Mouse (Mus musculus) forebrain, postnatal 0 days (tissue): ENCODE measurements around the gene 1700003E16Rik. TPM values are rescaled to one million over a fixed set of nuclear protein-coding genes. Genes with fewer than 3 reads are reported as not detected.
A peak's percentile ranks its signal among the peaks of the same experiment; 100 is the strongest.

ENCODE experiments used
- ATAC-seq: fragments of 200-750 bp; cut with Nextera tagmentation; 2 replicates; pipeline ENCODE4 v1.8.0; 2017; ENCODE audit warnings: mild to moderate bottlenecking, moderate library complexity
- DNase-seq: peaks from one replicate; pipeline ENCODE4 v3.0.0-alpha.2; 2015
- H3K27ac ChIP-seq: fragments of 300-500 bp; sonication (generic); 2 replicates; pipeline ENCODE4 v1.5.1; 2014; ENCODE audit warnings: low read depth, mild to moderate bottlenecking, antibody characterized with exemption, low read length, moderate library complexity, mixed read lengths
- H3K27me3 ChIP-seq: fragments of 300-500 bp; sonication (generic); 2 replicates; pipeline ENCODE4 v1.6.1; 2014; ENCODE audit warnings: mild to moderate bottlenecking, low read length, mixed read lengths; ENCODE audit not compliant: insufficient read depth
- H3K36me3 ChIP-seq: fragments of 300-500 bp; sonication (generic); 2 replicates; pipeline ENCODE4 v1.6.1; 2014; ENCODE audit warnings: mild to moderate bottlenecking, moderate library complexity; ENCODE audit not compliant: insufficient read depth
- H3K4me1 ChIP-seq: fragments of 300-500 bp; sonication (generic); 2 replicates; pipeline ENCODE4 v1.6.1; 2014; ENCODE audit warnings: antibody characterized with exemption; ENCODE audit not compliant: insufficient read depth
- H3K4me2 ChIP-seq: fragments of 300-500 bp; sonication (generic); 2 replicates; pipeline ENCODE4 v1.6.1; 2014; ENCODE audit warnings: low read depth, mild to moderate bottlenecking, moderate library complexity
- H3K4me3 ChIP-seq: fragments of 300-500 bp; sonication (generic); 2 replicates; pipeline ENCODE4 v1.5.1; 2014; ENCODE audit warnings: low read depth, low read length, mixed read lengths
- H3K9ac ChIP-seq: fragments of 300-500 bp; sonication (generic); 2 replicates; pipeline ENCODE4 v1.6.1; 2014; ENCODE audit warnings: mild to moderate bottlenecking
- H3K9me3 ChIP-seq: fragments of 300-500 bp; sonication (generic); 2 replicates; pipeline ENCODE4 v1.6.1; 2016; ENCODE audit warnings: low read length
- CTCF ChIP-seq: sonication (generic); IDR thresholded peaks from 2 replicates; pipeline ENCODE4 v1.5.1; 2016; ENCODE audit warnings: antibody characterized with exemption, control low read depth, low read depth
- WGBS: fragments of 180-500 bp; shearing (Covaris S2); extraction: QIAGEN DNeasy Blood & Tissue Kit; methylation state at CpG from one replicate; pipeline ENCODE4 v1.1.7; 2014; 5-methylcytosine and 5-hydroxymethylcytosine counted together
- polyA plus RNA-seq: library from polyadenylated mRNA; unstranded; fragments of >200 nt; fragmentation: Nextera tagmentation; extraction: Ambion mirVana; gene quantifications from 2 replicates; pipeline ENCODE4 v1.2.1, GENCODE M21; 2015
- total RNA-seq: library from RNA; depleted of rRNA; stranded (reverse); fragments of >200 nt; gene quantifications from 2 replicates; pipeline ENCODE4 v1.2.3, GENCODE M21; 2014

The 1700003E16Rik gene
- total and polyA plus RNA-seq, 2 experiments from 2014 or later = 17.0 to 18.3 TPM

DNA sequence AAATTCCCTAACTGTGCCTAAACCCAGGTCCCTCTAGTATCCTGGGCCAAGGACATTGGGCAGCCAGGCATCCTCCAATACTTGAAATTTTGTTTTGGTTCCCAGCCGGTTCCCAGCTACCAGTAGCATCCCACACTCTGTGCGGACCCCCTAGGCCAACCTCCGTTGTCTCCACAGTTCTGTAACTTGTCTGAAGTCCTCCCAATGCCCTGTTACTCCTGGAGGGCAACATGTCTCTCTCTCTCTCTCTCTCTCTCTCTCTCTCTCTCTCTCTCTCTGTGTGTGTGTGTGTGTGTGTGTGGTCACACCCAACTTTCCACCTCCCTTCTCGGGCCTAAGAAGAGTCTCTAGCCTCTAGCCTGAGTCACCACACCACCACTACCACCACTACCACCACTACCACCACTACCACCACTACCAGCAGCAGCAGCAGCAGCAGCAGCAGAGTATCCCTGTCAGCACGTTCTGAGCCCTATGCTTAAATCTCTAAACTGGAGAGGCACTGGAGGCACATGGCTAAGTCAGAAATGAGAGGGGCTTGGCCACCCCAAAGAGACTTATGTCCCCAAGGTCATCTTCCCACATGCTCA lies 19.8 kb upstream of the 1700003E16Rik start:
- ATAC-seq (no peak), DNase-seq (no peak)
- Histone ChIP-seq H3K4me1 (no peaks in the 10 kb centered on the region), H3K4me3 (no peak overlapping the region), H3K9me3 (no peaks in the 10 kb centered on the region), H3K36me3 (no peaks in the 10 kb centered on the region), H3K4me2 (peak overlapping the region; percentile 48; the same call in 1 of the 2 replicates), H3K27me3 (peaks cover 10% of the 10 kb centered on the region), H3K9ac (no peak overlapping the region), H3K27ac (no peak overlapping the region; the same call in 1 of the 2 replicates)
- WGBS = 22% methylated on average over 5 of the region's 5 CpGs
- no peak for TF ChIP-seq CTCF

DNA sequence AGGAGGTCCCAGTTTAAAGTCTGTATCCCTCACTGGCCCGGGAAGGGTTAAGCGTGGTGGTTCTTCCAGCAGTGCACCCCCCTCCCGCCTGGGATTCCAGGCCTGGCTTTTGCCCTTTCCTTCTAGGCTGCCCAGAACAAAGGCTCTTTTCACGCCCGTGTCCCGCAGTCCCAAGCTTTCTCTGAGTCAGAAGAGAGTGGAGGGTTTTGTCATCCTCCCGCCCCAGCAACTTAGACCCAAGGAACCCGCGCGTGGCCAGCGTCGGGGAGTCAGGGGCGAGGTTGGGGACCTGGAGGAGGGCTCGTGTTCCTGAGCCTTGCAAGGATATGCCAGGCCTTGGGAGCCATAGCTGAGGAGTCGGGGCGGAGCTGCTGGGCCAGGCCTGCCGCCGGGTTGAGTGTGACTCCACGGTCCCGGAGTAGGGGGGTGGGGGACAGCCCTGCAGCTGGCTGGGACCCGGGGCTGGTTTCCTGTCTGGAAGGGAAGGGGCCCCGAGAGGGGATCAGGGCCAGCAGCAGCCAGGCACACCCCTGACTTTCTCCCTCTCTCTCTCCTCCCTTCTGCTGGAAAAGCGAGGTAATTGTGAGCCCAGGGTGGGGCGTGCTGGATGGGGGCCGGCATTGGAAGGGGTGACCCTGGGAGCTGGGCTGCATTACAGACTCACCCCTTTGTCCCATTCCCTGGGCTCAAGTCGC lies 19.2 kb upstream of the 1700003E16Rik start:
- Histone ChIP-seq H3K27me3 (peaks cover 14% of the 10 kb centered on the region), H3K4me1 (no peaks in the 10 kb centered on the region), H3K27ac (peak overlapping the region; percentile 72), H3K9me3 (no peaks in the 10 kb centered on the region), H3K36me3 (no peaks in the 10 kb centered on the region), H3K9ac (peak overlapping the region; percentile 48), H3K4me2 (peak overlapping the region; percentile 48), H3K4me3 (peak overlapping the region; percentile 26)
- no peak for TF ChIP-seq CTCF
- peak; percentile 44 for DNase-seq
- ATAC-seq = peak; percentile 64
- WGBS = 2% methylated on average over 26 of the region's 26 CpGs

DNA sequence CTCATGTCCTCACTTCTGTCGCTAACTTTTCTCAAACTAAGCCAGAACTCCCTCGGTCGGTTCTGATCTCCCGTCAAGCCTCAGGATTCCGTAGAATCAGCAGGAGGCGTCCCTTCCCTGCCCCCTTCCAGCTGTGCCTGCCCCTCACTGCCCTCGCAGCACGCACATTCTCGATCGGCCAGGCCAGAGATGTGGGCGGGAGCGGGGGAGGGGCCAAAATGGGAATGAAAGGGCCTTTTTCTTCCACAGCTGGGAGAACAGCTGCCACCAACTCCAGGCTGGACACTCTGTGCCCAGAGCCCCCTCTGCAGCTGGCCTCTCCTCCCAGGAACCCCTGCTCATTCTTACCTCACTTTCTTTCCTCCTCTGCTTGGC lies 18.6 kb upstream of the 1700003E16Rik start:
- peak; percentile 42 for DNase-seq
- peak; percentile 57 for ATAC-seq
- Histone ChIP-seq H3K9me3 (no peaks in the 10 kb centered on the region), H3K27ac (peak overlapping the region; percentile 72), H3K4me1 (no peaks in the 10 kb centered on the region), H3K27me3 (peaks cover 14% of the 10 kb centered on the region), H3K36me3 (no peaks in the 10 kb centered on the region), H3K9ac (peak overlapping the region; percentile 48; the same call in 1 of the 2 replicates), H3K4me2 (peak overlapping the region; percentile 48), H3K4me3 (peak overlapping the region; percentile 26)
- 4% methylated on average over 12 of the region's 12 CpGs for WGBS
- no peak for TF ChIP-seq CTCF

DNA sequence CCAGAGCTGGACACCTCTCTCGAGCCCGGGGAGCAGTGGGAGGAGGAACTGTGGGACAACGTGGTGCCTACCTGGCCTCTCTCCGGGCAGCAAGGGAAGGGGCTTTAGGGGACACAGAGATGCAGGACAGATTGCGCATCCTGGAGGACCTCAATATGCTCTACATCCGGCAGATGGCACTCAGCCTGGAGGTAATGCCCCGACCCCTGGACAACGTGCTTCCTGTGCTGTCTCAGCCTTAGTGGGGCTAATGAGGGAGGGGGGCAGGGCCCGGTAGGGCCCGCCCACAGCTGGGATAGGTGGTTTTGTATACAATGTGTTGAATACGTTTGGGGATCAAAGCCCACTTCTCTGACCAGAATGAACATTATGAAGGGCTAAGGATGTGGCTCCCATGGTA lies 18.1 kb upstream of the 1700003E16Rik start:
- Histone ChIP-seq H3K4me1 (no peaks in the 10 kb centered on the region), H3K4me2 (peak overlapping the region; percentile 48), H3K27me3 (peaks cover 14% of the 10 kb centered on the region), H3K9ac (0 out of 2 replicates have a peak overlapping the region, but pooled peaks have one; percentile 48), H3K9me3 (no peaks in the 10 kb centered on the region), H3K4me3 (0 out of 2 replicates have a peak overlapping the region, but pooled peaks have one; percentile 26), H3K27ac (peak overlapping the region; percentile 66), H3K36me3 (no peaks in the 10 kb centered on the region)
- DNase-seq = no peak
- no peak for TF ChIP-seq CTCF
- WGBS = 7% methylated on average over 11 of the region's 11 CpGs
- ATAC-seq = 0 out of 2 replicates have a peak, but pooled peaks have one; percentile 5

DNA sequence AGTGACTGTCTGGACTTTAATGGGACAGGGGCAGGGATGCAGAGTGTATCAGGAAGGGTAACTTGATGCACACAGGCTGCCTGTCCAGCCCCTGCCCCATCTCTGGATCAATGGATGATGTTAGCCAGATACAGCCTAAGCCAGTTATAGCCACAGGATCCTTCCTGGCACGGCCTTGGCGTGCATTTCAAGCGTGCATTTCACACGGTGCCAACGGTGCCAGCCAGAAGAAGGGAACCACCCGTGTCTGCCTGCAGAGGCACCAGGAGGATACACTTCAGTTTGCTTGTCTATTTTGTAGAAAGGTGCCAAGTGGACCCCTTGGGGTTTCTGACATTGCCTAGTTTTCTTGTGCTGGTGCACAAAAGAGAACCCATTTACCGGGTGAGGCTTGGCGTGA lies 16.2 kb upstream of the 1700003E16Rik start:
- DNase-seq = no peak
- Histone ChIP-seq H3K36me3 (no peaks in the 10 kb centered on the region), H3K9me3 (no peaks in the 10 kb centered on the region), H3K27me3 (peaks cover 11% of the 10 kb centered on the region), H3K4me3 (no peak overlapping the region), H3K4me2 (no peak overlapping the region), H3K9ac (no peak overlapping the region), H3K4me1 (no peaks in the 10 kb centered on the region), H3K27ac (no peak overlapping the region)
- WGBS = 80% methylated on average over 8 of the region's 8 CpGs
- no peak for ATAC-seq
- TF ChIP-seq CTCF = no peak

DNA sequence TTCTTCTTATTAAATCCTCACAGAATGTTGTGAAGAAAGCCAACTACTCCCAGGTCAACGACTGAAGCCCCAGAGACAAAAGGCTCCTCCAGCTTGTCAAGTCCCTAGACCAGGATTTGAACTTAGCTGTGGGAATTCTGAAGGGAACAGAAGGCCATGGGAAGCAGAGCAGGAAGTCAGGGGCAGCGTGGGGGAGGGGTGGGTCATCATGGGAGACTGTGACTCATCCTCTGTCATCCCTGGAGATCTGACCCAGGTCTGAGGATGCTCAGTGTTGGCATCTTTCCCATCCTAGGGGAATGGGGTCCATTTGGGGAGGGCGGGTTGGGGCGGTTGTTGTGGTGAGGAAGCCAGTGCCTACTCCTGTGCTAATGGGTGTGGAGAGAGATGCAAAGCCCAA lies 14.6 kb upstream of the 1700003E16Rik start:
- H3K9me3 ChIP-seq = no peaks in the 10 kb centered on the region
- H3K27ac ChIP-seq = no peak overlapping the region
- H3K36me3 ChIP-seq = no peaks in the 10 kb centered on the region
- no peak for TF ChIP-seq CTCF
- ATAC-seq = no peak
- 30% methylated on average over 4 of the region's 4 CpGs for WGBS
- H3K9ac ChIP-seq = peak overlapping the region; percentile 65
- no peak for DNase-seq
- H3K4me2 ChIP-seq = peak overlapping the region; percentile 66
- peak overlapping the region; percentile 34 for H3K4me3 ChIP-seq
- no peaks in the 10 kb centered on the region for H3K4me1 ChIP-seq
- peaks cover 4% of the 10 kb centered on the region for H3K27me3 ChIP-seq

DNA sequence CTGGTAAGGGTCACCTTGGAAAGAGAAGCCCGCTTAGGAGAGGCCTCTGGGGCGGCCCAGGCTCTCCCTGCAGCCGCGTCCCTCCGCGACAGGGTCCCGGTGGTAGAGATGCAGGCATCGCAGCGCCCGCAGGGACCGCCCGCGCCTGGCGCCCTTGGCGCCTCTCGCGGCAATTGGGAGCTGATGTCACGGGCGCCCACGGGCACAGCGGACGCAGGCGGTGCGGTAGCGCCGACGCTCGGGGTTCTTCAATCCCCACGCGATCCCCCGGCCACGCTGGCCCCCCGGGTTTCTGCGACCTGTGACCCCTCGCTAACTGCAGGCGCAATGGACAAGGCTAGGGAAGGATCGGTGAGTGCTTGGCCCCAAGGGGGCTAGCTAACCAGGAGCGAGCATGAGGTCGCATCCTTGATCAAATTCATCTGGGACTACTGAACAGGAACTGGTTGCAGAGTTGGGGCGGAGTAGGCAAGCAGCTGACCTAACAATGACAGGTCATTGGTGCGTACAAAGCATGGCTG lies 13.9 kb upstream of the 1700003E16Rik start:
- 2% methylated on average over 41 of the region's 41 CpGs for WGBS
- H3K36me3 ChIP-seq = no peaks in the 10 kb centered on the region
- DNase-seq (peak; percentile 68), ATAC-seq (peak; percentile 81)
- H3K4me3 ChIP-seq = peak overlapping the region; percentile 34
- peak overlapping the region; percentile 65 for H3K9ac ChIP-seq
- peak; percentile 14; the same call in 1 of the 2 replicates for TF ChIP-seq CTCF
- no peaks in the 10 kb centered on the region for H3K9me3 ChIP-seq
- H3K27ac ChIP-seq = no peak overlapping the region
- no peaks in the 10 kb centered on the region for H3K4me1 ChIP-seq
- peak overlapping the region; percentile 66 for H3K4me2 ChIP-seq
- peaks cover 4% of the 10 kb centered on the region for H3K27me3 ChIP-seq
